Mouse (Mus musculus) layer of hippocampus, adult 18-20 months (tissue): ENCODE results near the gene Slc7a4. TPM values are rescaled to one million over a fixed set of nuclear protein-coding genes. Genes with fewer than 3 reads are reported as not detected.
"Not testable (repeated sequence)": the region's sequence is repeated elsewhere in the genome, so short reads cannot be mapped to it uniquely, and the experiment has no call there.

Experiments used
- DNase-seq, 2 experiments: peaks; one replicate each; pipeline ENCODE4 v3.0.0; 2022; ENCODE audit warnings: low spot score in 2 of 2
- long read RNA-seq: library from polyadenylated mRNA; stranded (forward); transcript quantifications from one replicate; pipeline ENCODE4 v2.0.0, GENCODE M21; 2021
- total RNA-seq, 2 experiments: library from RNA; stranded (reverse); gene quantifications; 2 replicates each; pipeline ENCODE4 v1.2.3; 2021

Slc7a4 gene
- 10 to 100 TPM; 86.1 to 99.5 TPM for total RNA-seq
- long read RNA-seq, transcript Slc7a4-211 (4 exons, 2,577 nt) = minor isoform, 7 of 187 reads
- long read RNA-seq, transcript Slc7a4-202 (5 exons, 3,281 nt) = major isoform, 64 of 187 reads
- long read RNA-seq, partial matches to known transcripts = 29 of 187 reads
- long read RNA-seq, other reads (novel, unspliced or antisense) = 86 of 187 reads

GRCm38 (mm10) chr16:17583064-17583463 is at the start of gene Slc7a4:
Gene Slc7a4, minus strand, starts transcription at chr16:17583214.
- DNase-seq = no peak

GRCm38 (mm10) chr16:17632580-17632979 is 49.6 kb upstream of the Slc7a4 start:
- no peak for DNase-seq

- no peak for DNase-seq
Observed at GRCm38 (mm10) chr16:17626269-17626555, 43.2 kb upstream of the Slc7a4 start.

GRCm38 (mm10) chr16:17625488-17626268 is 42.7 kb upstream of the Slc7a4 start:
- DNase-seq = no peak

GRCm38 (mm10) chr16:17621936-17622335 is 38.9 kb upstream of the Slc7a4 start:
- no peak for DNase-seq

GRCm38 (mm10) chr16:17619198-17620105 is 36.4 kb upstream of the Slc7a4 start, which contains the start of gene Smpd4:
Gene Smpd4, plus strand, starts transcription at chr16:17619354.
- DNase-seq = peak; percentile 77 to 93

GRCm38 (mm10) chr16:17617922-17618565 is 35.0 kb upstream of the Slc7a4 start:
- DNase-seq = peak in 1 of 2 experiments; percentile 62

GRCm38 (mm10) chr16:17616212-17616611 is 33.2 kb upstream of the Slc7a4 start:
- DNase-seq = no peak

GRCm38 (mm10) chr16:17614740-17615139 is 31.7 kb upstream of the Slc7a4 start:
- DNase-seq = not testable (repeated sequence)

GRCm38 (mm10) chr16:17611383-17611782 is 28.4 kb upstream of the Slc7a4 start:
- DNase-seq = peak; percentile 46 to 62

- no peak for DNase-seq
Observed at GRCm38 (mm10) chr16:17605684-17606083, 22.7 kb upstream of the Slc7a4 start.

- DNase-seq = no peak
Observed at GRCm38 (mm10) chr16:17604941-17605340, 21.9 kb upstream of the Slc7a4 start.

GRCm38 (mm10) chr16:17600944-17601562 is 18.0 kb upstream of the Slc7a4 start:
- no peak for DNase-seq

- no peak for DNase-seq
Observed at GRCm38 (mm10) chr16:17590731-17591130, 7.7 kb upstream of the Slc7a4 start.

GRCm38 (mm10) chr16:17584555-17584954 is 1.5 kb upstream of the Slc7a4 start:
- DNase-seq = no peak

- no peak for DNase-seq
Observed at GRCm38 (mm10) chr16:17576825-17577215, 6.2 kb downstream of the Slc7a4 start.

- DNase-seq = peak; percentile 67 to 86
Observed at GRCm38 (mm10) chr16:17575870-17576824, 6.9 kb downstream of the Slc7a4 start.

- no peak for DNase-seq
Observed at GRCm38 (mm10) chr16:17566186-17566585, 16.8 kb downstream of the Slc7a4 start.

- no peak for DNase-seq
Observed at GRCm38 (mm10) chr16:17564771-17565170, 18.2 kb downstream of the Slc7a4 start.

GRCm38 (mm10) chr16:17564221-17564620 is 18.8 kb downstream of the Slc7a4 start:
- no peak for DNase-seq
